Mouse (Mus musculus): Measurements from ENCODE around the gene Spa17. TPM values are rescaled to one million over a fixed set of nuclear protein-coding genes. Genes with fewer than 3 reads are reported as not detected.

The Spa17 gene
- polyA plus RNA-seq, 1 experiment: 7.1 TPM

DNA sequence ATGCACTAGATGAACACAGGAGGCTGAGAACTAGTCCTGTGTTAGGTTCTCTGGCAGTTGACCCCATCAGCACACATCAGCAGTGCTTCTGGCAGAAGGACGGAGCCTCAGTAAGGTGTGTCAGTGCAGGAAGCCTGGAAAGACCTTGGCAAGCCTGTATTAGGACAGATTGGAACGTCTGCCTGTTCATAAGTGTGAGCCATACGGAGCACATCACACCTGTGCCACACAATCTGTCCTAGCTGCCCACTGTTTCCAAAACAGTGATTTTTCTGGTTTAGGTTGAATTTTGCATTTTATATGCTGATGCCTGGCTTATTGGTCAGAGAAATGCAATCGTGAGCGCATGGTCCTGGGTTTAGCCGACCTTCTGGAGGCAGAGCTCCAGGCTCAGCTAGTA, 7.8 kb upstream of the Spa17 start:
- DNase-seq (ENCODE audit: extremely low spot score in 1 of 2, low spot score in 1 of 2): peak in 1 of 2 experiments; percentile 64

DNA sequence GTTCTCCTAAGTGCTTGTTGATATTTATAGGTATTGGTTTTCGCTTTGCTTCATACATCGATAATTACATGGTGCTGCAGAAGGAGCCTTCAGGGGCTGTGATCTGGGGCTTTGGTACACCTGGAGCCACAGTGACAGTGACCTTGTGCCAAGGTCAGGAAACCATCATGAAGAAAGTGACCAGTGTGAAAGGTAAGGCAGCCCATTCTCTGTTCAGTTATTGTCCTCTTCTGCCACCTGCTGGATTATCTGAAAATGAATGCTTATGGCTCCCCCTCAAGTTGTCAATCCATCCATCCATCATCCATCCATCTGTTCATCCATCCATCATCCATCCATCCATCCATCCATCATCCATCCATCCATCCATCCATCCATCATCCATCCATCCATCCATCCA, 3.2 kb upstream of the Spa17 start:
- DNase-seq (ENCODE audit: extremely low spot score in 1 of 2, low spot score in 1 of 2): peak in 1 of 2 experiments; percentile 75

DNA sequence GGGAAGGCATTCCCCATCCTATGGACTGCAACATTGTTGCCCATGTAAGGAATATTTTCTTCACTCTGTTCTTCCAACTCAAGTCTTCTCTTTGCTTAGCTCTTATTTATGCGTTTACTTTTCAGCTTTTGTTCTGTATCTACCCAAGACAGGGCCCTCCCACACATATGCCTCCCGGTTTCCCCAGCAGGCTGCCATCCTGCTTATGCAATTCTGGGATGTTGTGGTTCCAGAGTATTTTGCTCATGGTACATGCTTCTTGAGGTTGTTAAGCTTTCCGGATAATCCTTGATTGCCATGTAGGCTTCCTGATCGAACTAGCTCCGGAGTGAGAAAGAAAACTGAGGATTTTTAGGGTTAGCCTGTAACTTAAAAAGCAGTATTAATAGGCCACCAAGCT, 1.7 kb upstream of the Spa17 start:
- DNase-seq (ENCODE audit: extremely low spot score in 1 of 2, low spot score in 1 of 2): peak in 1 of 2 experiments; percentile 68

DNA sequence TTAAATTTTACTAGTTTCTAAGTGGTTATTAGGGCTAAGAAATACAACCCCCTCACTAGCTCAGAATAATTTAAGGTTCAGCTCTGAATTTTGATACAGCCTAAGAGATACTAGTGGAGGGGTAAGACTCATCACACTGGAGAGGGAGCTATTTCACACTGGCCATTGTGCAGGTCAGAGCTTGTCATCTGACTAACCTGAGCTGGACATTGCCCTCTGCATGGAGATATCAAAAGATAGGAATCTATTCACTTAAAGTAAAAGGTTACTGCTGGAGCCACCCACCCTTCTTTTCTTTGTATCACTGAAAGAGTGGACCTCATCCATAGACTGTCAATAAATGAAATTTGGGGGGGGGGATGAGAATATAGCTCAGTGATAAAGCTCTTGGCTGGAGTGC, 794 bp upstream of the Spa17 start:
- DNase-seq (ENCODE audit: extremely low spot score in 1 of 2, low spot score in 1 of 2): no peak

DNA sequence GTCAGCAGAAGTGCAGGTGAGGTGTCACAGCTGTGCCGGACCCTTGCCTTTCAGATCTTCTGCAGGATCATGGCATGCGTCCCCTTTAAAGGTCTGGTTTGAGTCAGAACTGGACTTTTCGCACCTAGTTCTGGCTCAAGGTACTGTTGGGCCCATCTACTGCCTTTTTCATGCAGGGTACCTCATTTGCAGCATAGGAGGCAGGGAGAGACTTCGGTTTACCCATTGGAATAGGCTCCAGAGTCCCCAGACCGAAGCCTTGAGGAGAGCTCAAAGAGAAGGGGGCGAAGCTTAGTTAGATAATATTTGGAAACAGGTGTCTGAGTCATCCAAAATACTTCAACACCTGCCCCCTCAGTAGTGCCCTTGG, 374 bp upstream of the Spa17 start:
- no peak for DNase-seq (ENCODE audit: extremely low spot score in 1 of 2, low spot score in 1 of 2)

DNA sequence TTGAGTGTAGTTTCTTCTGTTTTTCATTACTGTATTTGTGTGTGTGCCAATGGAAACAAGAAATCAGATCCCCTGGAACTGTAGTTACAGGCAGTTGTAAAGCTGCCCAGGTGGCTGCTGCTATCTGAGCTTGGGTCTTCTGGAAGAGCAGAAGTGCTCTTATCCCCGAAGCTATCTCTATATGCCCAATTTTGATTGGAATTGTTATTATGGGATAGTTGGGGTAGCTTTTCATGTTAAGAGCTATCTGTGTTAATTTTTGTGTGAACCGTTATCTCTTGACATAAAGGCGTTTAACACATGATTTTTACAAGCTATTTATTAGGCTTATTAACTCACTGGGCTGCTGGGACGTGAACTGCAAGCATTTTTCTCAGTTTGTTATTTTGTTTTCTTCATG, 4.0 kb downstream of the Spa17 start:
- DNase-seq (ENCODE audit: extremely low spot score in 1 of 2, low spot score in 1 of 2): no peak

DNA sequence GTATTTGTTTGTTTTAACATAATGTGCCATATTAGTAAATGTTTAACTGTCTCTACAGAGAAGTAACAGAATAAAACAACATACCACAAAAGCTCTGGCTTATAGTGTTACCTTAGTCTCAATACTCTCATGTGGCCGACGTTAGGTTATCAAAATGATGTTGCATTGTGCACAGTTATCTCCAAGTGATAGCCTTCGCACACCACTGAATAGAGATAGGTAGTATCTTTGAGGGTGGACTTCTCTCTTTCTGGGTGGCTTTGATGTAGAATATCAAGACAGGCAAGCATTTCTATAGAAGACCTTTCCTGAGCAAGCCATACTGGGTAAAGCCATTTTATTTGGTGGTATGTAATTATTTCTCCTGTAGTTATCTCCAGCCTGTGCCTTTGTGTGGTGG, 8.4 kb downstream of the Spa17 start:
- DNase-seq (ENCODE audit: extremely low spot score in 1 of 2, low spot score in 1 of 2): no peak

DNA sequence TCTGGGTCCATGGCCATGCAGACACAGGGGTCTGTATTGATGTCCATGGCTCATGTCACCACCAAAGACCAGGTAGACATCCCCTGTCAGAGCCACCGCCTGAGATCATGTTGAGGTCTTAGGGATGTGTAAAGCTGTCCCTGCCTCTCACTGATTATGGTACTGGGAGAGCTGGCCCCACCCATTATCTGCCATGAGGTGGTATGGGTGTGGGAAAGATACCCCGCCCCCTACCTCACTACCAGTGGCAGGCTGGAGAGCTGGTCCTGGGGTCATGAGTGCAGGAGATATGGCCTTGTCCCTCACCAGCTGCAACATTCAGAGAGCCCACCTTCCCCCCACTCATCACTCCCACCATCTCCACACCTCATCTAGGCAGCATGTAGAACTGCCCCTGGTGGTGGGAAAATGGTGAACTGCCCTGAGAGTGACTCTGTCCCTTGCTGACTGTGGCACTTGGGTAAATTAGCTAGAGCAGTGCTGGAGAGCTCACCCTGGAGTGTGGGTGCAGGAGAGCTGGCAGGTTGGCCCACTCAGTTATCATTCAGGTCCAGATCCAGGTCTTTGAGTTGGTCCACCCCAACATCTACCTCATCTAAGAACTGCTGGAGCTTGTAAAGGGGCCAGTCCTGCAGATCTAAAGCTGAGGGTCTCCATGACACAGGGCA, 12.8 kb downstream of the Spa17 start:
- no peak for DNase-seq (ENCODE audit: extremely low spot score in 1 of 2, low spot score in 1 of 2)

DNA sequence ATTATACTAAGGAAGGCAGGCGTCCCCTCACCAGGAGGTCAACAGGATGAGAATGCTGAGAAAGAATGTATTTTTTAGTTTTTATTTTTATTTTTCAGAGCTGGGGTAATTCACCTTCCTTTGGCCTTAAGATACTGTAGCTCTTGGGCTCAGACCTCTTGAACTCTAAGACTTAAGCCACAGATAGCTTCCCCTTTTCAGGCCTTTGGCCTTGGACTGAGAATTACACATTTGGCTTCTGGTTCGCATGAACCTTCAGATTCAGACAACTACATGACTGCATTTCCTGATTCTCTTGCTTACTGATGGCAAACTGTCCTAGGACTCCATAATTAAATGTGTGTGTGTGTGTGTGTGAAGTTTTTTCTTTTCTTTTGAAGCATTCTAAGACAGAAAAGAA, 14.9 kb downstream of the Spa17 start:
- DNase-seq (ENCODE audit: extremely low spot score in 1 of 2, low spot score in 1 of 2): no peak

DNA sequence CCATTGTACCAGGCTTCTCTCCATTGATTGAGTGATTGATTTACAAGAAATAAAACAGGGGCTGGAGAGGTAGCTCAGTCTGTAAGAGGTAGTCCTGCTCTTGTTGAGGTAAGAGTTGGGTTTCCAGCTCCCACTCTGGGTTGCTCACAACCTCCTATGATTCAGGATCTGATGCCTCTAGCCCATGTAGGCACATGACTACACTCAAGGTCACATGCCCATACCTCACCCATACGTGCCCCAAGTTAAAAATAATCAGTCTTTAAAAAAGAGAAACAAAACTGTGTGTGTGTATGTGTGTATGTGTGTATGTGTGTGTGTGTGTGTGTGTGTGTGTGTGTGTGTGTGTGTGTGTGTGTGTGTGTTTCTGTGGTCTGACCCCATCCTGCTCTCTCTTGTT, 18.0 kb downstream of the Spa17 start:
- DNase-seq (ENCODE audit: extremely low spot score in 1 of 2, low spot score in 1 of 2): no peak

DNA sequence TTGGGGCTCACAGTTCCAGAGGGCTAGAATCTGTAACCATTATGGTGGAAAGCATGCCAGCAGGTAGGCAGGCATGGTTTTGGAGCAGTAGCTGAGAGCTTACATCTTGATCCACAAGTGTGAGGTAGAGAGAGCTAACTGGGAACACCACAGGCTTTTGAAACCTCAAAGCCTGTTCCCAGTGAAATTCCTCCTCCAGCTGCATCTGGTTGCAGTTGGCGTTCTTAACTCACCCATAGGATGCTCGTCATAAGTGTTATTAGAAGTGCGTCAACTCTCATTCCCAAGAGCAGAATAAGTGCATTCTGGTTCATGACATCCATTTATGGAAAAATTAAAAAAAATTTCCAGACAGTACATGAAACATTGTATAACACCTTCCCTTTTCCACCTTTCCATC, 19.8 kb downstream of the Spa17 start:
- DNase-seq (ENCODE audit: extremely low spot score in 1 of 2, low spot score in 1 of 2): no peak

DNA sequence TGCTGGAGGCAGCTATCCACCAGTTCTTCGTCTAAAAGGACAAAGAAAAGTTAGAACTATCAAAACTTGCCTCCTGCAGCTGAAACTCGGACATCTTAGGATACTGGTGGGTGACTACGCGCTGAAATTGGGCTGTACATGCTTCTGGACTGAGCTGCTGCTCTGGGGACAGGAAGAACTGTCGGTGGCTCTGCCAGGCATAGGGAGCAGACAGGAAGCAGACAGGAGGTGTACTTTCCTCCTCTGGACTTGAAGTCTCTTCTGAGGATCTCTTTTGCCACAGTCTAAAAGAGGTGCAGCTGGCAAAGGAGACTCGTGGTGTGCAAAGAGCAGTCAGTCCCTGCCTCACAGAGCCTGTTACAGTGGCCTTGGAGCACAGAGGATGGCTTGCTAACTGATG, 20.9 kb downstream of the Spa17 start:
- DNase-seq (ENCODE audit: extremely low spot score in 1 of 2, low spot score in 1 of 2): no peak

DNA sequence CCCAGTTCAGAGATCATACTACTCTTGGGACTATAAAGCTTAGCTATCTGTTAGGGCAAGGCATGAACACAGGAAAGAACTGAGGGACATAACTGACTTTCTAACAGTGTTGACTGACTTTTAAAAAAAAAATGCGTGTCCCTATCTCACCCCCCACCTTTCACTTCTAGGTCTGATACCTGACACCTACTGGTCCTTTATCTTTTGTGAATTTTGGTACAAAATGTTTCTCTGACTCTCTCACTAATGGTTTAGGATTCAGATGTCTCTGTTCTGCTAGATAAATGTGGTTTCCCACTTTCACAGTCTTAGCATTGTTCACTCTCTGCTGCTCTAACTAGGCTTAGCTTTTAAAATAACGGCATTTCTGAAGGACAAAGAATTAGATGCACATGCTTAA, 21.5 kb downstream of the Spa17 start:
- no peak for DNase-seq (ENCODE audit: extremely low spot score in 1 of 2, low spot score in 1 of 2)

DNA sequence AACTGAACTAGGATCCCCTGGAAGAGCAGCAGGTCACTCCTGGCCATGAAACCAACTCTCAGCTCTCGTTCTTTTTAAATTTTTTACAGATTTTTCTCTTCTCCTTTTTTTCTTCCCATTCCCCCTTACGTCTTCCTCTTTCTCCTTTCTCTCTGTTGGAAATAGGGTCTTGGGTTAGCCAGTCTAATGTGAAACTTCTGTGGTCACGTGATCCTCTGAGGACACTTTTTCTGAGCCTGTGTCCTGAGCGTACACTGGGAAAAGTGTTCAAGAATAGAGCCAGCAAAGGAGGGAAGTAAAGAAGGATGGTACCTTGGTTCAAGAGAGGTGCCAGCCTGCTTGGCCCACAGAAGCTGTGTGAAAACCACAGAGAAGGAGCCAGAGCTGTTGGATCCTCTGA, 23.1 kb downstream of the Spa17 start:
- no peak for DNase-seq (ENCODE audit: extremely low spot score in 1 of 2, low spot score in 1 of 2)

DNA sequence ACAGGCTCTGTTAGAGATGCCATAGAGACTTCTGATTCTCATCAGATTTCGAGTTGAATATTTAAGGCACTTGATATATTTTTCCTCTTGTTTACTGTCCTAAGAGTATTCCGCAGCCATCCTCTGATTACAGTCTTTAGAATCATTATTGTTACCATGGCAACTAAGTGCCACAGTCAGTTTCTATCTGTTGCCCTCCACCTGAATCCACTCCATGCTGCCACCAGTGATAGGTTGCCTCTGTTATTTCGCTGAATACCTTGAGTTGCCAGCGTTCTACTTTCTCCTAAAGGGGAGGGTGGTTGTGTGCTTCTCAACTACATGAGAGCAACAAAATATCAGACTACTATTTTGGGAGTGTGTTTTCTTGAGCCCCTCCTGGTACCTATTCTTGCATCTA, 26.8 kb downstream of the Spa17 start:
- DNase-seq (ENCODE audit: extremely low spot score in 1 of 2, low spot score in 1 of 2): no peak

DNA sequence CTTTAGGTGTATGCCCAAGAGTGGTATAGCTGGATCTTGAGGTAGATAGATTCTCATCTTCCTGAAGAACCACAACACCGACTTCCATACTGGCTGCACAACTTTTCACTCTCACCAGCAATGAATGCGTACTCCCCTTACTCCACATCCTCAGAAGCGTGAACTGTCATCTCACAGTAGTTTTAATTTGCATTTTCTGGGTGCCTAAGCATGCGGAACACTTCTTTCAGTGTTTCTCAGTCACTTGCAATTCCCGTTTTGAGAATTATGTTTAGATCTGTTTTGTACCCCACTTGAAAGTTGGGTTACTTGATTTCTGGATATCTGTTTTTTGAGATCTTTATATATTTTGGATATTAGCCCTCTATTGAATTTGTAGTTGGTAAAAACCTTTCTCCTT, 29.9 kb downstream of the Spa17 start:
- DNase-seq (ENCODE audit: extremely low spot score in 1 of 2, low spot score in 1 of 2): no peak

DNA sequence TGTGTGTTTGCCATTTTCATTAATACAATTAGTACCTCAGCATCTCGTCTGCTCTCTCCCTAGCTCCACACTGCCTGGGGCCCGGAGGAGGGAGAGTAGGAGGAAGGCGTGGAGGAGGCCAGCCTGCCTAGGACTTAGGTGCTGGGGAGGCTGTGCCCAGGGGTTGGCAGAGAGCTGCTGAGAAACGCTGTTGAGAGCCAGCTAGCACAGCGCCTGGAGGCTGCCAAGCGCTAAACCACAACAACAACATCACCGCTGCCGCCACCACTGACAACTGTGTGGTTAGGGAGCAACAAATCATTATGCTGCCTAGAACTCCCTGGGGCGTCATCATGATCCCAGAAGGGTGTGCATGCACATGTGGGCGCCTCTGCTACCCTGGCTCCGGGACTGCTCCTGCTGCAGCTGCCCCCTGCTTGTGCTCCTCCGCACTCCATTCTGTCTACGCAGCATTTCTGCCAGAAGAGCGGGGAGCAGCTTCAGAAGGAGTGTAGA, 37.0 kb downstream of the Spa17 start:
- DNase-seq (ENCODE audit: extremely low spot score in 1 of 2, low spot score in 1 of 2): peak; percentile 46 to 77

DNA sequence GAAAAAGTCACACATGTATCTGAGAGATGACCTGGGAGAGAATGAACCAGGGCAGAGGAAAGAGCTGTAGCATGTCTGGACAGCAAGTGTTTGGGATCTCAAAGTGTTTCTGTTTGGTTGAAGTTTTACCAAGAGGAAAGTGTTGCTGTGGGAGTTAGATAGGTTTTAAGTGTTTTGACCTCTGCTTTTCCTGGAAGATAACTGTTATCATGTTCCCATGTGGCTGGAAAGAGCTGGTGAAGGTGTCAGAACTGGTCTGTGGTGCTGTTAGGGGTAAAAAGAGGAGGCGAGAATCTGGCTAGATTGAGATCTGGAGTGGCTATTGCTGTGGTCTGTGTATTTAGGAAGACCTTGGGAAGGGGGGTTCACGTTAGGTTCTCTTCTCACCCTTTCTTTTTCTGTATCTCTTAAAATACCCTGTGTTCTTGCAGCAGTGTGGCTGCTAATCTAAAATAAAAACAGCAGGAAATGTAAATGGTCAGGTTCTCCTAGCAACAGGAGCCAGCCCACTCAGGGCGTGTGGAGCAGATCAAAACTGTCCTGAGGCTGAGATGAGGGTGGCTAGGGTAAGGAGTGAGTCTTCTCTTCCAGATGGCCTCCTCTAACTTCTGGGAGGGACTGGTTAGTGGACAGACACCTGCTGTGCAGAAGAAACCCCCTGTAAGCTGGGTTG, 41.2 kb downstream of the Spa17 start:
- DNase-seq (ENCODE audit: extremely low spot score in 1 of 2, low spot score in 1 of 2): no peak

DNA sequence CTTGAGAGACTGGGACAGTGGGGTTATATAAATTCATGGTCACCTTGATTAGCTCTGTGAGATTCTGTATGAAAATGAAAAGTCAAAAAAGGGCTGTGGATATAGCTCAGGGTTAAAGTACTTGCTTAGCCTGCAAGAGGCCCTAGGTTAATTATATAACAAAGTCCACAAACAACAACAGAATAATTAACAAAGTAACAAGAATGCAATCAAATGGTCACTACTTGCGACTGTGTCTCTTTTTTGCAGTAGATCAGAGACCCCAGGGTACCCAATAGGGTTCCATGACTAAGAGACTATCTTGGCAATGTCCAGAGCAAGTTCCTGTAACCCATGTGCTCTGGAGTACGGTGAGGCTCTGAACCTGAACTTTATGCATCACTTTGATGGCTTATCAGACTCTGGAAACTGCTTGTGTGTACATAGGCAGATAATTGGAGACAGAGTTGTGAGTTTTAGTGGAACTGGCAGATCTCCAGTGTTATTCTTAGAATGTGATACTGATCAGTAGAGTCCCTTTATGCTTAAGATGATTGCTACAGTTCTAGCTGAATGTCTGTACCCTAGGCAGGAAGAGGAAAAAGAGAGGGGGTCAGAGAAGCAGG, 44.2 kb downstream of the Spa17 start:
- DNase-seq (ENCODE audit: extremely low spot score in 1 of 2, low spot score in 1 of 2): no peak

DNA sequence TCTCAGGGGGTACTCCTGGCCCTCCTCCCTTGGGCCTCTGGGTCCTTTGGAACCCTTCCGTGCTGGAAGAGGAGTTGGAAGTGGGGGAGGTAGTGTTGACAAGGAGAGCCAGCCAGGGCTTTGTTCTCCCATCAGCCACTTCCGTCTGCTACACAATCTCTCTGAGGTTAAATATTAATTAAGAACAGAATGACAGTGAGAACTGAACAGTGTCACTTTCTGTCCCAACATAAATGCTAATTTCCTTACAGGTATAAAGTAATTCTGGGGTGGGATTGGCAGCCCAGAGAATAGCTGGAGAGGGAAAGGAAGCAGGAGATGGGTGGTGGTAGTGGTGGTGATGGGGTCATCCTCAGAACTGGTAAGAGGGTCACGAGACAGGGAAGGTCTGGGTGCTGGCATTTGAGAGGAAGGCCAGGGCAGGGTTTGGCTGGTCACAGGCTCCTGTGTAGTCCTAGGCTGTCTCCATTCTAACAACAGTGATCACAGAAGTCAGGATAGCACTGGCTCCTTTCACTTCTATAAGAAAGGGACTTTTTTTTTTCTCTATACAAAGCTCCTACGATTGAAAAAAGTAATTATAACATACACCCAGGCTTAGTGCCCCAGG, 44.8 kb downstream of the Spa17 start:
- no peak for DNase-seq (ENCODE audit: extremely low spot score in 1 of 2, low spot score in 1 of 2)

DNA sequence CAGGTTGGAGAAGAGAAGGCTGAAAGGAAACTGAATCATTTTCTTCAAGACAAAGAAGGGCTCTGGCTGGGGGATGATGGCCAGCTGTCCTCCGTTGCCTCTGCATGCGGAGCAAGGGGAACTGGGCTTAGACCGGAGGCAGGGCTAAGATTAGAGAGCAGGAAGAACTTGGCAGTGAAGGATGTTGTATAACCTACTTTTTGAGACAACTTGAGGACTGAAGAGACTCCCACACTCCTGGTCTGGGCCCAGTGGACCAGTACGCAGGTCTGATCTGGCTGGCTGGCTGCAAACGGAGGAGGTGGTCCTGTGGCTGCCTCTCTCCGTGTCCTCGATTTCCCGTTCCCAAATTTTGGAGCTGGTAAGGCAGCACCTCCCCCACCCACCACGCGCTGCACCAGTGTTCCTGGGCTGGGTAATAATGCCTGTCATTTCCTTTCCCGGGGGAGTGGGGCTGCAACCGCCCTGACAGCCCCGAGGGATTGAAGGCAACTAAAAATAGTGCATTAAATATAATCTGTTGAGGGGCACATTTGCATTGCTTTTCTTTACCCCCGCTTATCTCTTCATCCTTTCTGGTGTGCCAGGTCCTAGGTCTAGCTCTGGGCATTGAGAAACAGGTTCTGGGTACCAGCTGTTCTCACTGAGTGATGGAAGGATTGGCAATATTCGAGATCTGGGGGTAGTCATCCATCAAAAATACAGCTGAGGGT, 45.5 kb downstream of the Spa17 start:
- peak; percentile 69 to 76 for DNase-seq (ENCODE audit: extremely low spot score in 1 of 2, low spot score in 1 of 2)
